Mouse (Mus musculus) lung, postnatal 0 days (tissue): ENCODE results near the gene Lancl2. TPM values are rescaled to one million over a fixed set of nuclear protein-coding genes. Genes with fewer than 3 reads are reported as not detected.
A peak's percentile ranks its signal among the peaks of the same experiment; 100 is the strongest.

ENCODE experiments used
- ATAC-seq: fragments of 200-750 bp; cut with Nextera tagmentation; 2 replicates; pipeline ENCODE4 v1.8.0; 2017; ENCODE audit warnings: moderate library complexity
- DNase-seq: peaks from one replicate; pipeline ENCODE4 v3.0.0-alpha.2; 2016; ENCODE audit warnings: low spot score
- H3K27ac ChIP-seq: fragments of 300-500 bp; sonication (generic); 2 replicates; pipeline ENCODE4 v1.5.1; 2014; ENCODE audit warnings: antibody characterized with exemption, mild to moderate bottlenecking, low read length, mixed read lengths
- H3K27me3 ChIP-seq: fragments of 300-500 bp; sonication (generic); replicated peaks from 2 replicates; pipeline ENCODE4 v1.6.1; 2014; ENCODE audit warnings: low read length, mixed read lengths; ENCODE audit not compliant: insufficient read depth
- H3K36me3 ChIP-seq: fragments of 300-500 bp; sonication (generic); 2 replicates; pipeline ENCODE4 v1.6.1; 2014; ENCODE audit warnings: low read length, mixed read lengths; ENCODE audit not compliant: insufficient read depth
- H3K4me1 ChIP-seq: fragments of 300-500 bp; sonication (generic); 2 replicates; pipeline ENCODE4 v1.6.1; 2014; ENCODE audit warnings: antibody characterized with exemption, low read depth, low read length, mixed read lengths; ENCODE audit not compliant: insufficient read depth
- H3K4me2 ChIP-seq: fragments of 300-500 bp; sonication (generic); replicated peaks from 2 replicates; pipeline ENCODE4 v1.6.1; 2014; ENCODE audit warnings: low read depth, mild to moderate bottlenecking, low read length, moderate library complexity, mixed read lengths
- H3K4me3 ChIP-seq: fragments of 300-500 bp; sonication (generic); 2 replicates; pipeline ENCODE4 v1.5.1; 2014; ENCODE audit warnings: low read depth, low read length
- H3K9ac ChIP-seq: fragments of 300-500 bp; sonication (generic); replicated peaks from 2 replicates; pipeline ENCODE4 v1.6.1; 2014; ENCODE audit warnings: low read depth, mild to moderate bottlenecking
- H3K9me3 ChIP-seq: fragments of 300-500 bp; sonication (generic); 2 replicates; pipeline ENCODE4 v1.6.1; 2016; ENCODE audit warnings: low read length, mixed read lengths
- CTCF ChIP-seq: IDR thresholded peaks from 2 replicates; pipeline ENCODE4 v1.5.1; 2016; ENCODE audit warnings: antibody characterized with exemption, mild to moderate bottlenecking
- EP300 ChIP-seq: IDR thresholded peaks from 2 replicates; pipeline ENCODE4 v1.6.1; 2016; ENCODE audit warnings: antibody characterized with exemption, mild to moderate bottlenecking, control low read depth
- WGBS: fragments of 180-500 bp; shearing (Covaris S2); extraction: QIAGEN DNeasy Blood & Tissue Kit; methylation state at CpG from one replicate; pipeline ENCODE4 v1.1.7; 2014; 5-methylcytosine and 5-hydroxymethylcytosine counted together
- polyA plus RNA-seq: library from polyadenylated mRNA; unstranded; fragments of >200 nt; fragmentation: Nextera tagmentation; extraction: Ambion mirVana; gene quantifications from 2 replicates; pipeline ENCODE4 v1.2.1, GENCODE M21; 2015

Gene Lancl2
- polyA plus RNA-seq: 10.5 and 10.6 TPM in 2 replicates

DNA sequence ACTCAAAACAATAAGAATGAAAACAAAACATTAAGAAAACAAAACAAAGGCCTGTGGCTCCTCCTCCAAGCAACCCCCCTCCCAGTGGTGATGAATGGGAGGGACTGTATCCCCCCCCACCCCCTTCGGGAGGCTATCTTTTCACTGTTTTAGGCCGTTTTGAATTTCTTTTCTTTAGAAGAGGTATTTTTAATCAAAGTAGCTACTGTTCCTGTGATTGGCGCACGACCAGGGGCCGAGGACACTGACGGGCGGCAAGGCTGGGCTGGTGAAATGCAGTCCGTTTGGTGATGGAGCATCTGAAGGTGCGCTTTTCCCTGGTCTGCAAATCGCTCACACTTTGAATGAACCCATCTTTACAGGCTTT lies at the start of gene Lancl2:
Gene Lancl2, plus strand, starts transcription at position 165 of the 367 bp plus-strand sequence.
- no peaks in the 10 kb centered on the region for H3K36me3 ChIP-seq
- peak within 1 kb of the TSS; percentile 93 for H3K27ac ChIP-seq
- H3K9ac ChIP-seq: peak within 1 kb of the TSS; percentile 60
- H3K9me3 ChIP-seq: no peaks in the 10 kb centered on the region
- WGBS: under 1% methylated on average over 10 of the region's 10 CpGs
- peak within 1 kb of the TSS; percentile 68 for H3K4me3 ChIP-seq
- H3K4me1 ChIP-seq: no peaks in the 10 kb centered on the region
- TF ChIP-seq EP300 (no peak), CTCF (no peak)
- ATAC-seq (no peak), DNase-seq (peak; percentile 37)
- no peaks in the 10 kb centered on the region for H3K27me3 ChIP-seq
- peak within 1 kb of the TSS; percentile 69 for H3K4me2 ChIP-seq

DNA sequence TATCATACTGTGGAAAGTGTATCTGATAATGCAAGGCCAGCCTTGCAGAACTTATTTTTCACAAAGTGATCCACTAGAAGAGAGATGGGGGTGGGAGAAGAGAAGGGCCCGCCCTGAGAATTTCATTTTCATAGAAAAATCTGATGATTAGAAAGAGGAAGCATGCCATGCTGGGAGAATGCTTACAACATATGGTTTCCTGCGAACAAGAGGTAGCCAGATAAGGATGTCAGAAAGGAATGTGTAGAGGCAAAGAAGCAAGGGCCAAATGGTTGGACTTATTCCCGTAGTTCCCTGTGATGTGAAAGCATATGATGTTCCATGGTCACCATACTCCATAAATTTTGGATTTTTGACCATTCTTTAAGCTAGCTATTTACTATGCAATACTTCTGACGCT lies 41.0 kb upstream of the Lancl2 start:
- no peaks in the 10 kb centered on the region for H3K4me1 ChIP-seq
- no peak overlapping the region for H3K27ac ChIP-seq
- no peaks in the 10 kb centered on the region for H3K27me3 ChIP-seq
- no peak for TF ChIP-seq CTCF
- H3K4me2 ChIP-seq: no peak overlapping the region
- no peak for DNase-seq
- ATAC-seq: no peak
- no peak overlapping the region for H3K9ac ChIP-seq
- no peaks in the 10 kb centered on the region for H3K9me3 ChIP-seq
- 52% methylated on average over 4 of the region's 4 CpGs for WGBS
- no peak overlapping the region for H3K4me3 ChIP-seq
- H3K36me3 ChIP-seq: no peaks in the 10 kb centered on the region

DNA sequence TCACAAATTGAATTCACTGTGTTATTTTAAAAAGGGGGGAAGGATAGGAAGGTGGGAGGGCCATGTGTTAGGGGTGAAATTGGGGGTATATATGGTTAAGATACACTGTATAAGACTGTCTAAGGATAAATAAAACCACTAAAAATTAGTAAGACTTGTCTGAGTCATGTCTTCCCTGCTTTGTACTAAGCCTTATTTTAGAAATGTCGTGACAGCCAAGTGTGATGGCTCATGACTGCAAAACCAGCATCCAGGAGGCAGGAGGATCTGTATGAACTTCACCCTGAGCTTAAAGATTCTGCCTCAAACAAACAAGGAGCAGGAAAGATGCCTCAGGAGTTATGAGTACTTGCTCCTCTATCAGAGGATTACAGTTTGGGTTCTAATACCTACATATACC lies 18.2 kb upstream of the Lancl2 start:
- Histone ChIP-seq H3K36me3 (no peaks in the 10 kb centered on the region; the same call in 1 of the 2 replicates), H3K4me2 (no peak overlapping the region), H3K9me3 (no peaks in the 10 kb centered on the region), H3K27me3 (no peaks in the 10 kb centered on the region), H3K4me3 (no peak overlapping the region), H3K27ac (no peak overlapping the region), H3K9ac (no peak overlapping the region), H3K4me1 (no peaks in the 10 kb centered on the region)
- 100% methylated on average over 1 of the region's 1 CpGs for WGBS
- no peak for DNase-seq
- TF ChIP-seq CTCF (no peak), EP300 (no peak)
- no peak for ATAC-seq

- peak within 1 kb of the TSS; percentile 78 for H3K4me2 ChIP-seq
- ATAC-seq (peak; percentile 99), DNase-seq (peak; percentile 94)
- H3K9ac ChIP-seq: peak within 1 kb of the TSS; percentile 56
- H3K9me3 ChIP-seq: no peaks in the 10 kb centered on the region
- no peaks in the 10 kb centered on the region; the same call in 1 of the 2 replicates for H3K36me3 ChIP-seq
- no peaks in the 10 kb centered on the region for H3K27me3 ChIP-seq
- no peak for TF ChIP-seq EP300
- 0 out of 2 replicates have a peak, but pooled peaks have one; percentile 26 for TF ChIP-seq CTCF
- peak within 1 kb of the TSS; percentile 91 for H3K27ac ChIP-seq
- H3K4me1 ChIP-seq: no peaks in the 10 kb centered on the region; the same call in 1 of the 2 replicates
- WGBS: under 1% methylated on average over 44 of the region's 52 CpGs
- peak within 1 kb of the TSS; percentile 71 for H3K4me3 ChIP-seq
These were observed 10.7 kb upstream of the Lancl2 start, which contains the start of gene Pyurf for GRCm38 (mm10) chr6:57691467-57692261. Pyurf (minus strand) TSS chr6:57692078.

DNA sequence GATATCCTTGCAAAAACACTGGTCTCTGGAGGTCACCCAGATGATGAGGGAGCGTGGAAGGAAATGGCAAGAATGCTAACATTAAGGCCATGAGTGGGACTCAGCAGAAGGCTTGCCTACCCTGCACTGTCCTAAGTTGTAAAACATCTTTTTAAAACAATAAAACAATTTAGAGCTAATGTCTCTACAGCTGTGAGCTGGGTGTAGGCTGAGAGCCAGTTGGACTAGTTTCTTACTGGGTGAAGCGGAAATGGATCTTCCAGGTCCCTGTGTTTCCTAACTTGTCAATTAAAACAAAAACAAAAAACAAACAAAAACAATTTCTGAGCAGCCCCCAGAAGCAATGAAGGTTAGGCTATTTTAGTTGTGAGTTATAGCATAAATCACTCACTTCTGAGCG lies 9.2 kb upstream of the Lancl2 start:
- DNase-seq: no peak
- H3K27ac ChIP-seq: no peak overlapping the region
- no peaks in the 10 kb centered on the region; the same call in 1 of the 2 replicates for H3K4me1 ChIP-seq
- H3K9ac ChIP-seq: no peak overlapping the region
- TF ChIP-seq EP300: no peak
- TF ChIP-seq CTCF: no peak
- no peak for ATAC-seq
- H3K27me3 ChIP-seq: no peaks in the 10 kb centered on the region
- H3K9me3 ChIP-seq: no peaks in the 10 kb centered on the region
- 81% methylated on average over 3 of the region's 3 CpGs for WGBS
- no peaks in the 10 kb centered on the region; the same call in 1 of the 2 replicates for H3K36me3 ChIP-seq
- H3K4me3 ChIP-seq: no peak overlapping the region
- H3K4me2 ChIP-seq: no peak overlapping the region

DNA sequence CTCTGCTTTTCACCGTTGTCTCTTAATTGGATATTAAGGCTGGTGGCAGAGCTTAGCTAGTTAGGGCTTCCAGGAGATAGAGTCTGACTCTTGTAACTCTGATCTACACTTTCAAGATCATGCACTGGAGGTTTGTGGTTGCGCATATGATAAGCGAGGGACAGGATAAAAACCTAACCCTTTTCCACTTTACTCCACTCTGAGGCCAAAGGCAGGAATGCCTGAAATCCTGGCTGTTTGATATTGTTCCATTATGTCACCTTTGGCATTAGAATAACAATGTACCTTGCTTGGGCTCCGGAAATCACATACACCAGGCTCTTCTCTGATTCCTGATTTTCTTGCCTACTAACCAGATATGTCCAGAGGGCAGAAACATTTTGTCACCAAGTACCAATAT lies 654 bp upstream of the Lancl2 start:
- H3K4me2 ChIP-seq: no peak overlapping the region
- H3K4me3 ChIP-seq: no peak overlapping the region
- H3K9me3 ChIP-seq: no peaks in the 10 kb centered on the region
- H3K27me3 ChIP-seq: no peaks in the 10 kb centered on the region
- ATAC-seq (no peak), DNase-seq (no peak)
- TF ChIP-seq EP300 (no peak), CTCF (no peak)
- H3K27ac ChIP-seq: no peak overlapping the region
- 67% methylated on average over 4 of the region's 4 CpGs for WGBS
- no peaks in the 10 kb centered on the region for H3K4me1 ChIP-seq
- no peak overlapping the region for H3K9ac ChIP-seq
- no peaks in the 10 kb centered on the region for H3K36me3 ChIP-seq
